Mouse (Mus musculus): ENCODE data around the gene Csgalnact2. TPM values are rescaled to one million over a fixed set of nuclear protein-coding genes. Genes with fewer than 3 reads are reported as not detected.
A peak's percentile ranks its signal among the peaks of the same experiment; 100 is the strongest.

Csgalnact2 gene
- polyA plus RNA-seq, 1 experiment, result 12.8 TPM

- TF ChIP-seq CTCF (IDR thresholded peaks at IDR 0.05; ENCODE audit: control insufficient read depth, insufficient read depth, low read length) (no peak), POLR2A (IDR thresholded peaks at IDR 0.05; ENCODE audit: borderline replicate concordance, control insufficient read depth, low read depth, low read length) (no peak)
- Histone ChIP-seq H3K4me3 (replicated peaks; ENCODE audit: control insufficient read depth, low read depth, low read length) (no peak overlapping the region), H3K27ac (ENCODE audit: control insufficient read depth, insufficient read depth, low read depth, low read length, poor library complexity) (no peak overlapping the region), H3K4me1 (ENCODE audit: control insufficient read depth, insufficient read depth, low read length) (no peaks in the 10 kb centered on the region)
- 76% methylated on average over 5 of the region's 5 CpGs for WGBS
These were observed 68.5 kb downstream of the Csgalnact2 start for GRCm38 (mm10) chr6:118070321-118071012.

GRCm38 (mm10) chr6:118067720-118068119, 71.2 kb downstream of the Csgalnact2 start:
- H3K27ac ChIP-seq (ENCODE audit: control insufficient read depth, insufficient read depth, low read depth, low read length, poor library complexity), result no peak overlapping the region
- 53% methylated on average over 7 of the region's 7 CpGs for WGBS
- TF ChIP-seq POLR2A (IDR thresholded peaks at IDR 0.05; ENCODE audit: borderline replicate concordance, control insufficient read depth, low read depth, low read length), result no peak
- peak; percentile 45; the same call in 1 of the 2 replicates for TF ChIP-seq CTCF (IDR thresholded peaks at IDR 0.05; ENCODE audit: control insufficient read depth, insufficient read depth, low read length)
- H3K4me1 ChIP-seq (ENCODE audit: control insufficient read depth, insufficient read depth, low read length), result no peaks in the 10 kb centered on the region
- no peak overlapping the region for H3K4me3 ChIP-seq (replicated peaks; ENCODE audit: control insufficient read depth, low read depth, low read length)

GRCm38 (mm10) chr6:118066199-118067081, 72.5 kb downstream of the Csgalnact2 start:
- TF ChIP-seq CTCF (IDR thresholded peaks at IDR 0.05; ENCODE audit: control insufficient read depth, insufficient read depth, low read length) (no peak), POLR2A (IDR thresholded peaks at IDR 0.05; ENCODE audit: borderline replicate concordance, control insufficient read depth, low read depth, low read length) (no peak)
- H3K4me3 ChIP-seq (replicated peaks; ENCODE audit: control insufficient read depth, low read depth, low read length), result peak overlapping the region; percentile 50
- no peaks in the 10 kb centered on the region for H3K4me1 ChIP-seq (ENCODE audit: control insufficient read depth, insufficient read depth, low read length)
- no peak overlapping the region for H3K27ac ChIP-seq (ENCODE audit: control insufficient read depth, insufficient read depth, low read depth, low read length, poor library complexity)
- 2% methylated on average over 40 of the region's 40 CpGs for WGBS

GRCm38 (mm10) chr6:118065837-118066198, 73.1 kb downstream of the Csgalnact2 start:
- Histone ChIP-seq H3K27ac (ENCODE audit: control insufficient read depth, insufficient read depth, low read depth, low read length, poor library complexity) (no peak overlapping the region), H3K4me3 (replicated peaks; ENCODE audit: control insufficient read depth, low read depth, low read length) (peak overlapping the region; percentile 31), H3K4me1 (ENCODE audit: control insufficient read depth, insufficient read depth, low read length) (no peaks in the 10 kb centered on the region)
- WGBS, result under 1% methylated on average over 12 of the region's 12 CpGs
- no peak for TF ChIP-seq POLR2A (IDR thresholded peaks at IDR 0.05; ENCODE audit: borderline replicate concordance, control insufficient read depth, low read depth, low read length)
- no peak for TF ChIP-seq CTCF (IDR thresholded peaks at IDR 0.05; ENCODE audit: control insufficient read depth, insufficient read depth, low read length)

- 22% methylated on average over 7 of the region's 7 CpGs for WGBS
- Histone ChIP-seq H3K4me3 (replicated peaks; ENCODE audit: control insufficient read depth, low read depth, low read length) (no peak overlapping the region), H3K27ac (ENCODE audit: control insufficient read depth, insufficient read depth, low read depth, low read length, poor library complexity) (no peak overlapping the region), H3K4me1 (ENCODE audit: control insufficient read depth, insufficient read depth, low read length) (no peaks in the 10 kb centered on the region)
- peak; percentile 49; the same call in 1 of the 2 replicates for TF ChIP-seq CTCF (IDR thresholded peaks at IDR 0.05; ENCODE audit: control insufficient read depth, insufficient read depth, low read length)
- TF ChIP-seq POLR2A (IDR thresholded peaks at IDR 0.05; ENCODE audit: borderline replicate concordance, control insufficient read depth, low read depth, low read length), result no peak
These were observed 73.9 kb downstream of the Csgalnact2 start for GRCm38 (mm10) chr6:118064968-118065530.

- Histone ChIP-seq H3K27ac (ENCODE audit: control insufficient read depth, insufficient read depth, low read depth, low read length, poor library complexity) (no peak overlapping the region), H3K4me3 (replicated peaks; ENCODE audit: control insufficient read depth, low read depth, low read length) (no peak overlapping the region), H3K4me1 (ENCODE audit: control insufficient read depth, insufficient read depth, low read length) (no peaks in the 10 kb centered on the region; the same call in 1 of the 2 replicates)
- WGBS, result 66% methylated on average over 5 of the region's 5 CpGs
- TF ChIP-seq CTCF (IDR thresholded peaks at IDR 0.05; ENCODE audit: control insufficient read depth, insufficient read depth, low read length) (no peak), POLR2A (IDR thresholded peaks at IDR 0.05; ENCODE audit: borderline replicate concordance, control insufficient read depth, low read depth, low read length) (no peak)
These were observed 75.7 kb downstream of the Csgalnact2 start for GRCm38 (mm10) chr6:118063266-118063665.

- WGBS, result 85% methylated on average over 4 of the region's 4 CpGs
- TF ChIP-seq CTCF (IDR thresholded peaks at IDR 0.05; ENCODE audit: control insufficient read depth, insufficient read depth, low read length) (no peak), POLR2A (IDR thresholded peaks at IDR 0.05; ENCODE audit: borderline replicate concordance, control insufficient read depth, low read depth, low read length) (no peak)
- Histone ChIP-seq H3K4me1 (ENCODE audit: control insufficient read depth, insufficient read depth, low read length) (no peaks in the 10 kb centered on the region; the same call in 1 of the 2 replicates), H3K4me3 (replicated peaks; ENCODE audit: control insufficient read depth, low read depth, low read length) (no peak overlapping the region), H3K27ac (ENCODE audit: control insufficient read depth, insufficient read depth, low read depth, low read length, poor library complexity) (no peak overlapping the region)
These were observed 77.7 kb downstream of the Csgalnact2 start for GRCm38 (mm10) chr6:118061266-118061665.

Other genes starting within 250 kb of the Csgalnact2 start
- 200 and 242 TPM in 2 replicates for gene Hnrnpf, start 238.8 kb downstream of the Csgalnact2 start, polyA plus RNA-seq (2011; ENCODE audit: insufficient read depth, insufficient read length, low replicate concordance, missing spikeins)
- not detected in 2 replicates for gene Fxyd4, start 201.4 kb downstream of the Csgalnact2 start, polyA plus RNA-seq (2011; ENCODE audit: insufficient read depth, insufficient read length, low replicate concordance, missing spikeins)
- 0.45 TPM in 1 of 2 replicates, not detected in the other for gene Rasgef1a, start 127.7 kb downstream of the Csgalnact2 start, polyA plus RNA-seq (2011; ENCODE audit: insufficient read depth, insufficient read length, low replicate concordance, missing spikeins)
- gene Ret, start 58.6 kb upstream of the Csgalnact2 start, polyA plus RNA-seq (2011; ENCODE audit: insufficient read depth, insufficient read length, low replicate concordance, missing spikeins), result 0.36 TPM in 1 of 2 replicates, not detected in the other